Mouse (Mus musculus) NIH3T3 (cell line): ENCODE data around the gene Fbxo24.

Experiments
- DNase-seq: peaks from one replicate; pipeline ENCODE4 v3.0.0-alpha.2; 2012; ENCODE audit warnings: low read depth

Gene Fbxo24

GRCm38 (mm10) chr5:137628498-137629305, at the start of gene Fbxo24, which contains the start of the genes Lrch4 and Gm20605:
TSS of gene Fbxo24 (minus strand) at chr5:137629002.
TSS of gene Lrch4 (plus strand) at chr5:137629121.
TSS of gene Gm20605 (plus strand) at chr5:137629175.
- DNase-seq = peak; percentile 100

GRCm38 (mm10) chr5:137677859-137678258, 49.1 kb upstream of the Fbxo24 start:
- no peak for DNase-seq

GRCm38 (mm10) chr5:137674786-137675185, 46.0 kb upstream of the Fbxo24 start:
- no peak for DNase-seq

GRCm38 (mm10) chr5:137673015-137673414, 44.2 kb upstream of the Fbxo24 start:
- no peak for DNase-seq

- DNase-seq = peak; percentile 31
Measured at GRCm38 (mm10) chr5:137672361-137672760, 43.6 kb upstream of the Fbxo24 start.

GRCm38 (mm10) chr5:137671443-137672240, 42.8 kb upstream of the Fbxo24 start:
- DNase-seq = peak; percentile 94

- DNase-seq = peak; percentile 32
Measured at GRCm38 (mm10) chr5:137670240-137670639, 41.4 kb upstream of the Fbxo24 start.

- no peak for DNase-seq
Measured at GRCm38 (mm10) chr5:137668971-137669370, 40.2 kb upstream of the Fbxo24 start.

GRCm38 (mm10) chr5:137663057-137663456, 34.3 kb upstream of the Fbxo24 start:
- no peak for DNase-seq

GRCm38 (mm10) chr5:137660064-137660688, 31.4 kb upstream of the Fbxo24 start:
- peak; percentile 79 for DNase-seq

- peak; percentile 93 for DNase-seq
Measured at GRCm38 (mm10) chr5:137656977-137657376, 28.2 kb upstream of the Fbxo24 start.

GRCm38 (mm10) chr5:137654746-137655145, 25.9 kb upstream of the Fbxo24 start:
- peak; percentile 49 for DNase-seq

GRCm38 (mm10) chr5:137653366-137653765, 24.6 kb upstream of the Fbxo24 start:
- DNase-seq = no peak

- peak; percentile 90 for DNase-seq
Measured at GRCm38 (mm10) chr5:137652474-137652873, 23.7 kb upstream of the Fbxo24 start.

- no peak for DNase-seq
Measured at GRCm38 (mm10) chr5:137649669-137650571, 21.1 kb upstream of the Fbxo24 start.

- no peak for DNase-seq
Measured at GRCm38 (mm10) chr5:137649251-137649650, 20.4 kb upstream of the Fbxo24 start.

- peak; percentile 47 for DNase-seq
Measured at GRCm38 (mm10) chr5:137647827-137648601, 19.2 kb upstream of the Fbxo24 start.

GRCm38 (mm10) chr5:137645652-137646091, 16.9 kb upstream of the Fbxo24 start, which contains the start of gene Irs3:
TSS of gene Irs3 (minus strand) at chr5:137645714.
- DNase-seq = peak; percentile 20

GRCm38 (mm10) chr5:137645091-137645651, 16.4 kb upstream of the Fbxo24 start:
- no peak for DNase-seq

GRCm38 (mm10) chr5:137644484-137644883, 15.7 kb upstream of the Fbxo24 start:
- DNase-seq = no peak
